Mouse (Mus musculus): ENCODE results near the gene Oosp3. TPM values are rescaled to one million over a fixed set of nuclear protein-coding genes. Genes with fewer than 3 reads are reported as not detected.

Oosp3 gene
- total and polyA plus RNA-seq, 3 experiments: not detected

GRCm38 (mm10) chr19:11691454-11691853 lies 5.4 kb upstream of the Oosp3 start:
- Histone ChIP-seq H3K27me3 (ENCODE audit: control insufficient read depth in 1 of 2, insufficient read depth in 2 of 2, low read length in 2 of 2) (peaks cover 1 to 13% of the 10 kb centered on the region in 2 experiments), H3K27ac (ENCODE audit: control insufficient read depth, low read depth, low read length) (no peak overlapping the region), H3K36me3 (ENCODE audit: control insufficient read depth in 1 of 2, insufficient read depth in 2 of 2, low read length in 2 of 2) (no peaks in the 10 kb centered on the region), H3K9me3 (replicated peaks; ENCODE audit: insufficient read depth, low read length) (no peaks in the 10 kb centered on the region), H3K79me2 (ENCODE audit: control insufficient read depth, insufficient read depth, low read length, poor library complexity) (no peaks in the 10 kb centered on the region), H3K4me1 (ENCODE audit: control insufficient read depth in 1 of 2, insufficient read depth in 2 of 2, low read length in 2 of 2) (no peaks in the 10 kb centered on the region), H3K9ac (ENCODE audit: control insufficient read depth, low read depth, low read length, poor library complexity, severe bottlenecking) (no peak overlapping the region), H3K4me3 (ENCODE audit: control insufficient read depth in 1 of 2, insufficient read depth in 1 of 2, low read depth in 2 of 2, low read length in 2 of 2) (no peak overlapping the region)
- TF ChIP-seq GABPA (IDR thresholded peaks at IDR 0.05; ENCODE audit: low read depth, low read length): no peak
- TF ChIP-seq NELFE (IDR thresholded peaks at IDR 0.05; ENCODE audit: low read depth, low read length): no peak
- TF ChIP-seq MAX (IDR thresholded peaks at IDR 0.05; ENCODE audit: low read length): no peak
- TF ChIP-seq MAFK (IDR thresholded peaks at IDR 0.05; ENCODE audit: borderline replicate concordance, low read depth, low read length): no peak
- TF ChIP-seq POLR2A (IDR thresholded peaks at IDR 0.05; ENCODE audit: control insufficient read depth in 1 of 2, insufficient read depth in 1 of 2, low read depth in 1 of 2, low read length in 2 of 2, poor library complexity in 1 of 2): no peak
- TF ChIP-seq RCOR1 (IDR thresholded peaks at IDR 0.05; ENCODE audit: low read depth, low read length): no peak
- DNase-seq (ENCODE audit: low read depth, low spot score): no peak

- Histone ChIP-seq H3K9ac (ENCODE audit: control insufficient read depth, low read depth, low read length, poor library complexity, severe bottlenecking) (no peak overlapping the region), H3K79me2 (ENCODE audit: control insufficient read depth, insufficient read depth, low read length, poor library complexity) (no peaks in the 10 kb centered on the region), H3K4me1 (ENCODE audit: control insufficient read depth in 1 of 2, insufficient read depth in 2 of 2, low read length in 2 of 2) (no peaks in the 10 kb centered on the region), H3K27me3 (ENCODE audit: control insufficient read depth in 1 of 2, insufficient read depth in 2 of 2, low read length in 2 of 2) (peaks cover 4 to 8% of the 10 kb centered on the region in 2 experiments; a peak in 3 of 4 replicates), H3K9me3 (replicated peaks; ENCODE audit: insufficient read depth, low read length) (no peaks in the 10 kb centered on the region), H3K36me3 (ENCODE audit: control insufficient read depth in 1 of 2, insufficient read depth in 2 of 2, low read length in 2 of 2) (no peaks in the 10 kb centered on the region), H3K4me3 (ENCODE audit: control insufficient read depth in 1 of 2, insufficient read depth in 1 of 2, low read depth in 2 of 2, low read length in 2 of 2) (no peak overlapping the region), H3K27ac (ENCODE audit: control insufficient read depth, low read depth, low read length) (no peak overlapping the region)
- TF ChIP-seq POLR2AphosphoS2 (IDR thresholded peaks at IDR 0.05; ENCODE audit: low read length) (no peak), MAX (IDR thresholded peaks at IDR 0.05; ENCODE audit: low read length) (no peak), ZC3H11A (IDR thresholded peaks at IDR 0.05; ENCODE audit: low read depth, low read length) (no peak), KAT2A (conservative IDR thresholded peaks at IDR 0.05; ENCODE audit: low read depth, low read length) (no peak), TBP (IDR thresholded peaks at IDR 0.05; ENCODE audit: low read depth, low read length) (no peak), MAFK (IDR thresholded peaks at IDR 0.05; ENCODE audit: borderline replicate concordance, low read depth, low read length) (no peak), ELF1 (IDR thresholded peaks at IDR 0.05; ENCODE audit: low read depth, low read length) (no peak), RAD21 (IDR thresholded peaks at IDR 0.05; ENCODE audit: low read depth, low read length) (no peak), BHLHE40 (IDR thresholded peaks at IDR 0.05; ENCODE audit: borderline replicate concordance, low read depth, low read length) (no peak), MYC (IDR thresholded peaks at IDR 0.05; ENCODE audit: low read depth, low read length) (no peak), MAZ (IDR thresholded peaks at IDR 0.05; ENCODE audit: low read depth, low read length) (no peak), TAL1 (IDR thresholded peaks at IDR 0.05; ENCODE audit: low read length) (no peak), SMC3 (IDR thresholded peaks at IDR 0.05; ENCODE audit: low read depth, low read length) (no peak), UBTF (IDR thresholded peaks at IDR 0.05; ENCODE audit: borderline replicate concordance, insufficient read depth, low read depth, low read length) (no peak), SIN3A (IDR thresholded peaks at IDR 0.05; ENCODE audit: low read length) (no peak), JUND (IDR thresholded peaks at IDR 0.05; ENCODE audit: low read depth, low read length) (no peak), TCF12 (IDR thresholded peaks at IDR 0.05; ENCODE audit: low read depth, low read length) (no peak)
- DNase-seq (ENCODE audit: low read depth, low spot score): no peak
Measured at GRCm38 (mm10) chr19:11698342-11698741, 1.5 kb downstream of the Oosp3 start.

Measured in MEL (cell line).